Mouse (Mus musculus) cerebellum, postnatal 4 days (tissue): ENCODE data around the gene Cap2.

ENCODE experiments used
- DNase-seq, 2 experiments: peaks; one replicate each; pipeline ENCODE4 v3.0.0; 2022; ENCODE audit warnings: low spot score in 2 of 2, mixed read lengths in 1 of 2

Cap2 gene

DNA sequence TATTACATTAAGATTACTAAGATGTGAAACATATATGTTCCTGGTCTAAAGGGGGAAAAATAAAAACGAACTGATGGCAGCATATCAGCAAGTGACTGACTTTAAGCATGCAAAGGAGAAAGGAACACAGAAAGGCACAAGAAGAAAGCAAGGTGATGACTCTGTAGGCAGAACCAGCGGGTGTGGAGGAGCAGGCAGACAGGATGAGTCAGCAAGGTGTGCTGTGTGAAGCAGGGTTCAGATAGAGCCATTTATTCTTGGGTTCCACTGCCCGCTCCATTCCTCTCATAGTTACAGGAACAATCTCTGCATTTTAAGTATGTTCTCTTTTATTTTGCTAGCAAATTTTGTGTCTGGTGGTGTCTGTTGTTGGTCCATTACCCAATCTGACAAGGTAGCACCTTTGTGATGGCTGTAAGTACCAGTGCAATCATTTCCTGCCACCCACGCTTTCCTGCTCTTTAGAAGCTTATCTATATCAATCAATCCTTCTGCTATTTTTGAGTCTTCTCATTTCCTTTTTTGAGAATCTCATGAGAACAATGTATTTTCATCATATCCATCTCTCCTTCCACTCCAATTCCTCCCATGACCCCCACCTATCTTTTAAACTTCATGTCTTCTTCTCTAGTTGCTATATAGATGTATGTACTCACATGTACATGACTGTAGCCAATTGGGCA is 189.1 kb downstream of the Cap2 start:
- no peak for DNase-seq

- no peak for DNase-seq
Observed at GRCm38 (mm10) chr13:46695296-46695908, 193.8 kb downstream of the Cap2 start.

GRCm38 (mm10) chr13:46695932-46696331 is 194.3 kb downstream of the Cap2 start:
- DNase-seq, result no peak

DNA sequence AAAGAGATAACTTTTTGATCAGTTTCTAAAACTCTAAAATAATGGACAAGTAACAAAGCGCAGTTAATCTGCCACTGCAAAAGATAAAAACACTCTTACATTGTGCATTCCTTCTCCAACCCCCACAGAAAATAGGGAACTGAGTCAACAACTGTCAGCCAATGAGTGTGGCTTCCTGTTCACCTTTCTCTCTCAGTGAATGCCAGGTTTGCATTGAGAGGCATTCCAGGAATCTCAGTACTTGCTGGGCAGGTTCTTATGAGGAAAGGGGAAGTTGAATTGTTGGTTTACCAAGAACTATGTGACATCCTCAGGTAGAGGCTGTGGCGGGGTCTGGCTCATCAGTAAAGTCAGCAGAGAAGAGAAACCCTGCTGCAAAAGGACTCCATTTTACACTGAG is 195.1 kb downstream of the Cap2 start:
- no peak for DNase-seq

DNA sequence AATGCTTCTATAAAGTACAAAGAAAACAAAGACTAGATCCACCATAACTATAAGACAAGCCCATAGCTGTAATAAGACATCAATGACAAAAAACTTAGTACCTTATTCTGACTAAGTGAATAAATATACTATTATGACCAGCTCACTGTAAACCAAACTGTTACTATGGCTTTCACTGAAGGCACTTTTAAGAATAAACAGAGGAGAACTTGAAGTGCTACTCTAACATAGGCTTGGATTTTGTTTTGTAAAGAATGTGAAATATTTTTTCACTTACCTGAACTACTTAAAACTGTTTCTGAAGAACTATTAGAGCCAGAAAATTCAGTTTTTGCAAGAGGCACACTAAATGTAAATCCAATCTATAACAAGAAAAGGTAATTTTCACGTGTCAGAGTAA is 197.7 kb downstream of the Cap2 start:
- no peak for DNase-seq
